Comparison of ENCODE assay signal across 9 mouse cellular contexts in genomic region chr13:109664956-109665802, GRCm38 (mm10).
DNase-seq lines count a peak whose midpoint lies in the region; ATAC-seq and TF ChIP-seq lines count a peak whose summit lies in the region.
"Had no signal": no experiment of that assay in that cellular context is flagged by ENCODE, and none has a peak within 500 bp of the region (broad histone marks: within the 10 kb centered on the region; RNA-seq: fewer than 3 reads in every experiment).

No protein-coding gene starts in this region.

- H3K4me3 ChIP-seq in heart, postnatal 0 days (ENCODE audit: low read depth, low read length), result no peak overlapping the region
- no peak overlapping the region for H3K4me3 ChIP-seq in embryonic fibroblast, embryonic 13.5 days (ENCODE audit: insufficient read depth, low read length)
- no peak overlapping the region for H3K4me3 ChIP-seq in midbrain, embryonic 16.5 days (ENCODE audit: low read depth, low read length)
- H3K4me3 ChIP-seq in left cerebral cortex, adult 2 months, result no peak overlapping the region

- no peak overlapping the region for H3K9ac ChIP-seq in heart, postnatal 0 days (replicated peaks; ENCODE audit: low read depth, low read length)
- no peak overlapping the region for H3K9ac ChIP-seq in midbrain, embryonic 16.5 days (ENCODE audit: low read depth, low read length)

- no peaks in the 10 kb centered on the region for H3K9me3 ChIP-seq in heart, postnatal 0 days (replicated peaks; ENCODE audit: control insufficient read depth, low read length)
- H3K9me3 ChIP-seq in midbrain, embryonic 16.5 days (replicated peaks; ENCODE audit: control insufficient read depth, low read length, poor library complexity, severe bottlenecking), result no peaks in the 10 kb centered on the region

- 38% methylated on average over 10 of the region's 10 CpGs for WGBS in heart, postnatal 0 days
- WGBS in midbrain, embryonic 16.5 days, result 58% methylated on average over 10 of the region's 10 CpGs

- H3K27ac ChIP-seq in heart, postnatal 0 days (ENCODE audit: low read depth), result peak overlapping the region; percentile 27
- H3K27ac ChIP-seq in embryonic fibroblast, embryonic 13.5 days (ENCODE audit: insufficient read depth, low read length), result peak overlapping the region; percentile 49
- H3K27ac ChIP-seq in midbrain, embryonic 16.5 days (ENCODE audit: low read length), result 0 out of 2 replicates have a peak overlapping the region, but pooled peaks have one; percentile 29
- no peak overlapping the region for H3K27ac ChIP-seq in left cerebral cortex, adult 2 months

- DNase-seq in heart, postnatal 0 days (ENCODE audit: low spot score), result no peak
- DNase-seq in heart, postnatal 25 days (ENCODE audit: low spot score), result no peak
- DNase-seq in kidney, adult 9 months, result peak; percentile 55
- no peak for DNase-seq in layer of hippocampus, adult 9-10 months (ENCODE audit: low spot score)
- DNase-seq in left cerebral cortex, adult 2 months (ENCODE audit: extremely low spot score in 1 of 2, low spot score in 2 of 2), result no peak

- no peak for TF ChIP-seq EP300 in heart, postnatal 0 days (IDR thresholded peaks at IDR 0.05; ENCODE audit: low read depth)

- TF ChIP-seq POLR2A in embryonic fibroblast, embryonic 13.5 days (IDR thresholded peaks at IDR 0.05; ENCODE audit: low read depth, low read length), result no peak

- intact Hi-C loops in heart, postnatal 25 days (cut with DNase I), result no loop called here
- intact Hi-C loops in left cerebral cortex, adult 2 months (cut with DNase I), result no loop called here

- peaks cover 31% of the 10 kb centered on the region for H3K4me1 ChIP-seq in heart, postnatal 0 days (ENCODE audit: control insufficient read depth, insufficient read depth)
- peaks cover 23% of the 10 kb centered on the region for H3K4me1 ChIP-seq in embryonic fibroblast, embryonic 13.5 days (ENCODE audit: control insufficient read depth, insufficient read depth, low read length)
- no peaks in the 10 kb centered on the region for H3K4me1 ChIP-seq in midbrain, embryonic 16.5 days (ENCODE audit: control insufficient read depth, insufficient read depth, low read length)

- peak; percentile 40 for ATAC-seq in heart, postnatal 0 days (ENCODE audit: insufficient read depth, low read depth)
- ATAC-seq in midbrain, embryonic 16.5 days, result peak; percentile 36; the same call in 1 of the 2 replicates
- no peak for ATAC-seq in activated CD4-positive, CD25-positive, alpha-beta regulatory T cell, adult 4 months
- ATAC-seq: forebrain, embryonic 16.5 days had no signal

- no peak for TF ChIP-seq CTCF in heart, postnatal 0 days (IDR thresholded peaks at IDR 0.05; ENCODE audit: low read depth)
- TF ChIP-seq CTCF in embryonic fibroblast, embryonic 13.5 days (IDR thresholded peaks at IDR 0.05; ENCODE audit: borderline replicate concordance, insufficient read depth, low read length), result no peak
- TF ChIP-seq CTCF in left cerebral cortex, adult 2 months (IDR thresholded peaks at IDR 0.05), result no peak

- no peaks in the 10 kb centered on the region for H3K27me3 ChIP-seq in heart, postnatal 0 days (ENCODE audit: control insufficient read depth, insufficient read depth, low read length)
- H3K27me3 ChIP-seq in midbrain, embryonic 16.5 days (ENCODE audit: control insufficient read depth, insufficient read depth, low read depth, low read length), result no peaks in the 10 kb centered on the region

- H3K36me3 ChIP-seq in heart, postnatal 0 days (replicated peaks; ENCODE audit: control insufficient read depth, insufficient read depth, low read length), result no peaks in the 10 kb centered on the region
- H3K36me3 ChIP-seq in midbrain, embryonic 16.5 days (ENCODE audit: control insufficient read depth, insufficient read depth, low read length), result no peaks in the 10 kb centered on the region

- H3K4me2 ChIP-seq in heart, postnatal 0 days (ENCODE audit: low read depth, low read length), result no peak overlapping the region
- H3K4me2 ChIP-seq in midbrain, embryonic 16.5 days (ENCODE audit: low read length), result no peak overlapping the region
